Mouse (Mus musculus) stomach, postnatal 0 days (tissue): Measurements from ENCODE around the gene Trim47. TPM values are rescaled to one million over a fixed set of nuclear protein-coding genes. Genes with fewer than 3 reads are reported as not detected.
A peak's percentile ranks its signal among the peaks of the same experiment; 100 is the strongest.
"Not testable (repeated sequence)": the region's sequence is repeated elsewhere in the genome, so short reads cannot be mapped to it uniquely, and the experiment has no call there.

Experiments
- ATAC-seq: fragments of 200-750 bp; cut with Nextera tagmentation; 2 replicates; pipeline ENCODE4 v1.8.0; 2017; ENCODE audit not compliant: low FRiP score, low TSS enrichment
- DNase-seq: peaks from one replicate; pipeline ENCODE4 v3.0.0-alpha.2; 2016; ENCODE audit warnings: low spot score
- H3K27ac ChIP-seq: fragments of 300-500 bp; sonication (generic); replicated peaks from 2 replicates; pipeline ENCODE4 v1.5.1; 2014; ENCODE audit warnings: mild to moderate bottlenecking, control low read depth
- H3K27me3 ChIP-seq: fragments of 300-500 bp; sonication (generic); 2 replicates; pipeline ENCODE4 v1.6.1; 2014; ENCODE audit warnings: low read length; ENCODE audit not compliant: control insufficient read depth, insufficient read depth
- H3K36me3 ChIP-seq: fragments of 300-500 bp; sonication (generic); 2 replicates; pipeline ENCODE4 v1.6.1; 2014; ENCODE audit warnings: low read length, mixed read lengths; ENCODE audit not compliant: control insufficient read depth, insufficient read depth
- H3K4me1 ChIP-seq: fragments of 300-500 bp; sonication (generic); replicated peaks from 2 replicates; pipeline ENCODE4 v1.6.1; 2014; ENCODE audit warnings: antibody characterized with exemption; ENCODE audit not compliant: control insufficient read depth, insufficient read depth
- H3K4me2 ChIP-seq: fragments of 300-500 bp; sonication (generic); replicated peaks from 2 replicates; pipeline ENCODE4 v1.6.1; 2014; ENCODE audit warnings: low read depth, mild to moderate bottlenecking, control low read depth, moderate library complexity
- H3K4me3 ChIP-seq: fragments of 300-500 bp; sonication (generic); 2 replicates; pipeline ENCODE4 v1.5.1; 2014; ENCODE audit warnings: low read depth, low read length, control low read depth
- H3K9ac ChIP-seq: fragments of 300-500 bp; sonication (generic); 2 replicates; pipeline ENCODE4 v1.6.1; 2014; ENCODE audit warnings: mild to moderate bottlenecking, low read length, control low read depth, mixed read lengths
- H3K9me3 ChIP-seq: fragments of 300-500 bp; sonication (generic); 2 replicates; pipeline ENCODE4 v1.6.1; 2016; ENCODE audit warnings: low read length; ENCODE audit not compliant: control insufficient read depth
- CTCF ChIP-seq: IDR thresholded peaks from 2 replicates; pipeline ENCODE4 v1.5.1; 2016; ENCODE audit warnings: antibody characterized with exemption, low read depth, mild to moderate bottlenecking, moderate library complexity
- EP300 ChIP-seq: optimal IDR thresholded peaks from 2 replicates; pipeline ENCODE3; 2016; ENCODE audit warnings: antibody characterized with exemption
- WGBS: fragments of 180-500 bp; shearing (Covaris S2); extraction: QIAGEN DNeasy Blood & Tissue Kit; methylation state at CpG from one replicate; pipeline ENCODE4 v1.1.7; 2014; 5-methylcytosine and 5-hydroxymethylcytosine counted together
- polyA plus RNA-seq: library from polyadenylated mRNA; unstranded; fragments of >200 nt; fragmentation: Nextera tagmentation; extraction: Ambion mirVana; gene quantifications from 2 replicates; pipeline ENCODE4 v1.2.1, GENCODE M21; 2015

The Trim47 gene
- polyA plus RNA-seq, 1 experiment from 2014 or later = 34.6 TPM

DNA sequence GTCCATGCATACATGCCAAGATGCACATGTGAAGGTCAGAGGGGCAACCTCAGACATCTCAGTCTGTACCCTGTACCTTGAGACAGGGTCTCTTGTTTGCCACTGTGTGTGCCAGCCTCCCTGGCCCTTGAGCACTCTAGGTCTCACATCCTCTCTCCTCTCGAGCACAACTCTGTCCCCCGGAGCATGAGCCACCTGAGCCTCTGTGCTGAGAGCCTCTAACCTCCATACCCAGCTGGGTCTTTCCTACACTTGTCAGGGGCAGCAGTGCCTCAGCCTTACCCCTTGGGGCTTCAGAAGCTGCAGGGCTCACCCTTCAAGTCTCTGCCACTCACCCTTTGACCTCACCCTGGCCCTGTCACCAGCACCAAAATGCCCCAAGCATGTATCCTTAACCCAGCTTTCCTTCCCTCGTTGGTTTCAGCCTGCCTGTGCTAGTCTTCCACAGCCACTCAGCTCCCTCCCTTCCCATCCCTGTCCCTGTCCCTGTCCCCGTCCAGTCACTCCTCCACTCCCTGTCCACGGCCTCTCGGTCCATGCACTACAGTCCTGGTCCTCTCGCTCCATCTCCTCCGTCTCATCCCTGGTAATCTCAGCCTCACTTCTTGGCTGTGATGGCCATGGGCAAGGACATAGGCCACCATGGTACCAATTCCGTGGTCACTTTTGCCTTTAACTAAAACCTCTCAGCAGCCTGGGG lies 2.2 kb upstream of the Trim47 start:
- DNase-seq = no peak
- H3K9me3 ChIP-seq = no peaks in the 10 kb centered on the region
- peaks cover 6% of the 10 kb centered on the region; the same call in 1 of the 2 replicates for H3K36me3 ChIP-seq
- TF ChIP-seq EP300 (no peak), CTCF (no peak)
- ATAC-seq = no peak
- H3K9ac ChIP-seq = peak overlapping the region; percentile 76
- peak overlapping the region; percentile 69 for H3K4me2 ChIP-seq
- 0 out of 2 replicates have a peak overlapping the region, but pooled peaks have one; percentile 97 for H3K27ac ChIP-seq
- no peaks in the 10 kb centered on the region for H3K27me3 ChIP-seq
- H3K4me1 ChIP-seq = peaks cover 11% of the 10 kb centered on the region
- H3K4me3 ChIP-seq = peak overlapping the region; percentile 10; the same call in 1 of the 2 replicates
- 83% methylated on average over 9 of the region's 9 CpGs for WGBS

DNA sequence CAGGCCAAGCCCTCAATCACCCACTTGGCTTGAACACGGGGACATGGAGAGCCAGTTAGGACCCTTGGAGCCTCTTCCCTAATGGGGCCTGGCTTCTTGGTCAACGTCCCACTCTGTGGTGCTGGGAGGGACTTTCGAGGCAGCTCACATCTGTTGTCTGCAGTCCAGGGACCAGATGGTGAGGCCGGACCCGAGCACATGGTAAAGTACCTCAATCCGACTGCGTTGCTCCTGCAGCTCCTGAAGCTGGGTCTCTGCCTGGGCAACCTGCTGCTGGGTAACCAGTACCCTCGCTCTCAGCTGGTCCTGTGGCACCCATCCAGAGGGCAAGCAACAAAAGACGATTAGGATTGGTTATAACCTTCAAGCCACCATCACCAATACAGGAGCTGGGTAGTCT lies 976 bp upstream of the Trim47 start:
- DNase-seq (no peak), ATAC-seq (no peak)
- no peaks in the 10 kb centered on the region for H3K27me3 ChIP-seq
- H3K27ac ChIP-seq = peak overlapping the region; percentile 8; the same call in 1 of the 2 replicates
- H3K36me3 ChIP-seq = peaks cover 8% of the 10 kb centered on the region; the same call in 1 of the 2 replicates
- TF ChIP-seq CTCF (no peak), EP300 (no peak)
- no peak overlapping the region for H3K9ac ChIP-seq
- H3K4me1 ChIP-seq = peaks cover 11% of the 10 kb centered on the region
- H3K4me2 ChIP-seq = 0 out of 2 replicates have a peak overlapping the region, but pooled peaks have one; percentile 27
- no peaks in the 10 kb centered on the region for H3K9me3 ChIP-seq
- H3K4me3 ChIP-seq = no peak overlapping the region
- whole genome bisulfite sequencing = 55% methylated on average over 9 of the region's 9 CpGs

DNA sequence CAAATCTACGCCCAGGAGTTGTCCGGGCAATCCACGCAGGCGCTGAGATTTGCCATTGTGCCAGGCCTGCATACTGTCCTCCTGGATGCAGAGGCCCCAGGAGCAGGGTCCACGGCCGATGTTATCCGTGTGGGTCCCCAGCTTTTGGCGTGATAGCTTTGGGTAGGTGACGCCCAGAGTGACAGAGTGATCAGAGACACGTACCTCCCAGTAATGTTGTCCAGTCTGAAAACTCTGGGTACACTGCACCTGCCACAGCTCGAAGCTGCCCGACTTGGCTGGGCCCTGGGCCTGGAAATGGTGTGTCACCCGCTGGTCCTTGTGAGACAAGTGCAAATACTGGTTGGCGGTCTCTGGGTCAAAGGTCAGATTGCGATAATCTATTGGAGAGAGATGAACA lies 749 bp downstream of the Trim47 start:
- DNase-seq = no peak
- 94% methylated on average over 15 of the region's 15 CpGs for WGBS
- Histone ChIP-seq H3K36me3 (peaks cover 8% of the 10 kb centered on the region; the same call in 1 of the 2 replicates), H3K27me3 (no peaks in the 10 kb centered on the region), H3K4me3 (no peak overlapping the region), H3K27ac (no peak overlapping the region), H3K4me2 (no peak overlapping the region), H3K9me3 (no peaks in the 10 kb centered on the region), H3K4me1 (peaks cover 11% of the 10 kb centered on the region), H3K9ac (no peak overlapping the region)
- ATAC-seq = no peak
- TF ChIP-seq EP300 = no peak
- TF ChIP-seq CTCF = no peak

DNA sequence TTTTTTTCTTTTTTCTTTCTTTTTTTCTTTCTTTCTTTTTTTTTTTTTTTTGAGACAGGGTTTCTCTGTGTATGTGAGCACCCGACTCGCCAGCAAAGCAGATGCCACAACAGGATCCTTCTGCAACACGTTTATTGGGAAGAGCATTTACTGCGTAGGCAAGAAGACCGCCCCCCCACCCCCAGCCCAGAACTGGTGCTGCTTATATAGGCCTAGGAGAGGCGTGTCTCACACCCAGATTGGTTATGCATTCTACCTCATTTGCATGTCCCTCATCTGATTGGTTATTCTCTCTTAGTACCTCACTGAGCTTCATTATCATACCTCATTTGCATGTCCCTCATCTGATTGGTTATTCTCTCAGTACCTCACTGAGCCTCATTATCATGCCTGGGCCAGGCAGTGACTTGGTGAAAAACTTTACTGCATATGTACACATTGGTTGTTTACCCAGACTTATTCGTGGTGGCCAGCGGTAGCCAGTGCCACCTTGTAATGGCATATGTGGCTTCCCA lies 5.2 kb downstream of the Trim47 start:
- not testable (repeated sequence) for H3K36me3 ChIP-seq, H3K4me3 ChIP-seq, ATAC-seq, DNase-seq, H3K4me2 ChIP-seq, H3K4me1 ChIP-seq, H3K27ac ChIP-seq, H3K9ac ChIP-seq, H3K27me3 ChIP-seq, H3K9me3 ChIP-seq
- 85% methylated on average over 8 of the region's 8 CpGs for WGBS

DNA sequence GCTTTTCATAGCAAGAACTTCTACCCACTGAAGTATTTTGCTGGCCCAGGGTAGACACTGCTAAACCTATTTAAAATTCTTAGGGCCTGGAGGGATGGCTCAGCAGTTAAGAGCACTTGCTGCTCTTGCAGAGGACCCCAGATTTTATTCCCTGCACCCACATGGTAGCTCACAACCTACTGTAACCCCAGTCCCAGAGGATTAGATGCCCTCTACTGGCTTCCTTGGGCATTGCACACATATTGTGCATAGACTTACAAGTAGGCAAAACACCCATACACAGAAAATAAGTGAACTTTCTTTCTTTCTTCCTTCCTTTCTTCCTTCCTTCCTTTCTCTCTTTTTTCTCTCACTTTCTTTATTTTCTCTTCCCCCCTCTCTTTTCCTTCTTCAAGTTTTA lies 9.2 kb downstream of the Trim47 start:
- Histone ChIP-seq H3K4me3 (no peak overlapping the region), H3K27ac (no peak overlapping the region), H3K9ac (no peak overlapping the region), H3K9me3 (no peaks in the 10 kb centered on the region), H3K36me3 (0 out of 2 replicates have a peak, but pooled peaks cover 1% of the 10 kb centered on the region), H3K27me3 (no peaks in the 10 kb centered on the region), H3K4me1 (no peaks in the 10 kb centered on the region), H3K4me2 (no peak overlapping the region)
- ATAC-seq (no peak), DNase-seq (no peak)
- TF ChIP-seq EP300 (no peak), CTCF (peak; percentile 60)

DNA sequence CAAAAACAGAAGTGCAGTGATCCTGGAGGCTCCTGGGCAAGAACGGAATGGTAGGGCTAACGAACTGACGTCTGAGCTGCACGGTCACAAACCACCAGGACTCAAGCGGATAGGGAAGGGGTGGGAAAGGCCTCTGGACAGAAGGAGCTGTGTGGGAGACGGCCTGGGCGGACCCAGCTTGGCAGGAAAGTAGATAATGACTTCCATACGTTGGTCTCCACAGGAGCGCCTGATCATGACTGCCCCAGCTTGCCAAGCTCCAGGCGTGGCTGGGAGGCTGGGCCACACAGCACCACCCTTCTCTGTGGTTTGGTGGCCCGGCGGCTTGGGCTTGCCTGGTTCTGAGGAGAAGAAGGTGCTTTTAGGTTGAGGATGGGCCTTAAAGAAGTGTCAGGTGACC lies 9.8 kb downstream of the Trim47 start:
- no peak overlapping the region for H3K4me2 ChIP-seq
- no peaks in the 10 kb centered on the region for H3K9me3 ChIP-seq
- no peak for DNase-seq
- ATAC-seq = 0 out of 2 replicates have a peak, but pooled peaks have one; percentile 19
- no peak overlapping the region for H3K9ac ChIP-seq
- H3K27me3 ChIP-seq = no peaks in the 10 kb centered on the region
- no peak overlapping the region for H3K27ac ChIP-seq
- 69% methylated on average over 12 of the region's 12 CpGs for WGBS
- no peaks in the 10 kb centered on the region for H3K36me3 ChIP-seq
- no peaks in the 10 kb centered on the region for H3K4me1 ChIP-seq
- no peak overlapping the region for H3K4me3 ChIP-seq
- TF ChIP-seq CTCF (no peak), EP300 (no peak)
